Mouse (Mus musculus): ENCODE measurements around the gene Dok3.

DNA sequence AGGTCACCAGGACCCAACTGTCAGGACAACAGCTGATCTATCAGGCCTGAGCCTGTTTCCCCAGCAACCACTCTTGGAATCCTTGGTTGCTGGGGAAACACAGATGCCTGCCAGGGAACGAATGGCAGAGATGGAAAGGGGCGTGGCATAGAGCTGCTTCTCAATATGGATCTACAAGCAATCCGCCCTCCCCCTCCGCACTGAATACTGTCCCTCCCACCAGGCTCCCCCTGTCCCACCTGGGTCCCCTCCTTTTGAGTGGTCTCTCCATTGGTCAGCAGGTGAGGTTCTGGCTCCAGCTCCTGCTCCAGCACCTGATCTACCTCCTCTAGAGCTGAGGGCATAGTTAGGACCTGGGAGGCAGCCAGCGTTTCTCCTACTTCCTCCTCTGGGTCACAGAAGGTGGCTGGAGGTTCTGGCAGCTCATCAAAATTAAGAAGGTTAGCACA, 54.5 kb downstream of the Dok3 start:
- TF ChIP-seq CTCF (IDR thresholded peaks at IDR 0.05; ENCODE audit: control insufficient read depth, insufficient read depth, low read length) (no peak), POLR2A (IDR thresholded peaks at IDR 0.05; ENCODE audit: borderline replicate concordance, control insufficient read depth, low read depth, low read length) (no peak)

All from bone marrow, adult 2 months (tissue).